Mouse (Mus musculus) kidney, postnatal 0 days (tissue): Measurements from ENCODE around the gene Isyna1. TPM values are rescaled to one million over a fixed set of nuclear protein-coding genes. Genes with fewer than 3 reads are reported as not detected.

Experiments
- ATAC-seq: fragments of 200-750 bp; cut with Nextera tagmentation; replicated peaks from 2 replicates; pipeline ENCODE4 v1.8.0; 2017; ENCODE audit warnings: low read depth, moderate number of reproducible peaks, moderate TSS enrichment, moderate library complexity; ENCODE audit not compliant: low FRiP score
- DNase-seq: peaks from one replicate; pipeline ENCODE4 v3.0.0-alpha.2; 2016; ENCODE audit warnings: low spot score
- H3K27ac ChIP-seq: fragments of 300-500 bp; sonication (generic); 2 replicates; pipeline ENCODE4 v1.5.1; 2014; ENCODE audit warnings: mild to moderate bottlenecking
- H3K27me3 ChIP-seq: fragments of 300-500 bp; sonication (generic); 2 replicates; pipeline ENCODE4 v1.6.1; 2014; ENCODE audit warnings: low read length, mixed read lengths; ENCODE audit not compliant: insufficient read depth
- H3K36me3 ChIP-seq: fragments of 300-500 bp; sonication (generic); 2 replicates; pipeline ENCODE4 v1.6.1; 2014; ENCODE audit warnings: low read length, mixed read lengths; ENCODE audit not compliant: insufficient read depth
- H3K4me1 ChIP-seq: fragments of 300-500 bp; sonication (generic); replicated peaks from 2 replicates; pipeline ENCODE4 v1.6.1; 2014; ENCODE audit warnings: antibody characterized with exemption, low read length, mixed read lengths; ENCODE audit not compliant: insufficient read depth
- H3K4me2 ChIP-seq: fragments of 300-500 bp; sonication (generic); 2 replicates; pipeline ENCODE4 v1.6.1; 2014; ENCODE audit warnings: mild to moderate bottlenecking, low read length, moderate library complexity, mixed read lengths
- H3K4me3 ChIP-seq: fragments of 300-500 bp; sonication (generic); replicated peaks from 2 replicates; pipeline ENCODE4 v1.5.1; 2014; ENCODE audit warnings: low read depth, low read length
- H3K9ac ChIP-seq: fragments of 300-500 bp; sonication (generic); 2 replicates; pipeline ENCODE4 v1.6.1; 2014; ENCODE audit warnings: low read depth, low read length
- H3K9me3 ChIP-seq: fragments of 300-500 bp; sonication (generic); replicated peaks from 2 replicates; pipeline ENCODE4 v1.6.1; 2016; ENCODE audit warnings: low read length, inconsistent platforms, mixed read lengths
- CTCF ChIP-seq: IDR thresholded peaks from 2 replicates; pipeline ENCODE4 v1.5.1; 2016; ENCODE audit warnings: antibody characterized with exemption, low read depth, mild to moderate bottlenecking, moderate library complexity
- WGBS: fragments of 180-500 bp; shearing (Covaris S2); extraction: QIAGEN DNeasy Blood & Tissue Kit; methylation state at CpG from one replicate; pipeline ENCODE4 v1.1.7; 2014; 5-methylcytosine and 5-hydroxymethylcytosine counted together
- polyA plus RNA-seq: library from polyadenylated mRNA; unstranded; fragments of >200 nt; fragmentation: Nextera tagmentation; extraction: Ambion mirVana; gene quantifications from 2 replicates; pipeline ENCODE4 v1.2.1, GENCODE M21; 2015

Isyna1 gene
- polyA plus RNA-seq, 1 experiment from 2014 or later = 166 TPM

- Histone ChIP-seq H3K36me3 (no peaks in the 10 kb centered on the region), H3K27ac (peak within 1 kb of the TSS; percentile 54; the same call in 1 of the 2 replicates), H3K4me3 (0 out of 2 replicates have a peak within 1 kb of the TSS, but pooled peaks have one; percentile 14), H3K9ac (no peak within 1 kb of the TSS), H3K4me2 (peak within 1 kb of the TSS; percentile 68), H3K27me3 (no peaks in the 10 kb centered on the region), H3K4me1 (peaks cover 29% of the 10 kb centered on the region), H3K9me3 (no peaks in the 10 kb centered on the region)
- DNase-seq (no peak), ATAC-seq (no peak)
- TF ChIP-seq CTCF = no peak
- 83% methylated on average over 6 of the region's 6 CpGs for WGBS
Observed at GRCm38 (mm10) chr8:70632346-70632892, 38.2 kb downstream of the Isyna1 start, which contains the start of gene Gdf15. Gene Gdf15 (minus strand): TSS chr8:70632456.

GRCm38 (mm10) chr8:70634066-70634465 is 39.9 kb downstream of the Isyna1 start:
- Histone ChIP-seq H3K9me3 (no peaks in the 10 kb centered on the region), H3K27me3 (no peaks in the 10 kb centered on the region), H3K4me3 (no peak overlapping the region), H3K4me1 (peaks cover 35% of the 10 kb centered on the region), H3K36me3 (no peaks in the 10 kb centered on the region), H3K4me2 (no peak overlapping the region), H3K9ac (no peak overlapping the region), H3K27ac (peak overlapping the region; percentile 72)
- DNase-seq = peak; percentile 47
- WGBS = 37% methylated on average over 6 of the region's 6 CpGs
- no peak for ATAC-seq
- TF ChIP-seq CTCF = no peak

GRCm38 (mm10) chr8:70635527-70635926 is 41.4 kb downstream of the Isyna1 start:
- Histone ChIP-seq H3K27me3 (no peaks in the 10 kb centered on the region), H3K27ac (peak overlapping the region; percentile 77; the same call in 1 of the 2 replicates), H3K4me1 (peaks cover 28% of the 10 kb centered on the region), H3K4me2 (no peak overlapping the region), H3K36me3 (no peaks in the 10 kb centered on the region), H3K9me3 (no peaks in the 10 kb centered on the region), H3K9ac (no peak overlapping the region), H3K4me3 (no peak overlapping the region)
- ATAC-seq (no peak; the same call in 1 of the 2 replicates), DNase-seq (peak; percentile 44)
- TF ChIP-seq CTCF = no peak
- WGBS = 54% methylated on average over 6 of the region's 6 CpGs

- H3K36me3 ChIP-seq = no peaks in the 10 kb centered on the region
- 41% methylated on average over 8 of the region's 8 CpGs for WGBS
- ATAC-seq (peak; percentile 68), DNase-seq (no peak)
- peak overlapping the region; percentile 62; the same call in 1 of the 2 replicates for H3K27ac ChIP-seq
- no peaks in the 10 kb centered on the region for H3K27me3 ChIP-seq
- H3K4me1 ChIP-seq = peaks cover 17% of the 10 kb centered on the region
- no peak for TF ChIP-seq CTCF
- no peaks in the 10 kb centered on the region for H3K9me3 ChIP-seq
- H3K4me3 ChIP-seq = no peak overlapping the region
- H3K9ac ChIP-seq = no peak overlapping the region
- no peak overlapping the region for H3K4me2 ChIP-seq
Observed at GRCm38 (mm10) chr8:70636838-70637237, 42.7 kb downstream of the Isyna1 start.

- no peak for TF ChIP-seq CTCF
- no peaks in the 10 kb centered on the region for H3K27me3 ChIP-seq
- DNase-seq (no peak), ATAC-seq (no peak)
- H3K9ac ChIP-seq = no peak overlapping the region
- H3K4me2 ChIP-seq = no peak overlapping the region
- H3K27ac ChIP-seq = no peak overlapping the region
- WGBS = 49% methylated on average over 9 of the region's 9 CpGs
- H3K4me1 ChIP-seq = peaks cover 17% of the 10 kb centered on the region
- no peaks in the 10 kb centered on the region for H3K36me3 ChIP-seq
- H3K4me3 ChIP-seq = no peak overlapping the region
- no peaks in the 10 kb centered on the region for H3K9me3 ChIP-seq
Observed at GRCm38 (mm10) chr8:70638752-70639151, 44.6 kb downstream of the Isyna1 start.

GRCm38 (mm10) chr8:70643019-70643418 is 48.8 kb downstream of the Isyna1 start:
- no peak for DNase-seq
- no peak for ATAC-seq
- peaks cover 29% of the 10 kb centered on the region for H3K4me1 ChIP-seq
- H3K27me3 ChIP-seq = no peaks in the 10 kb centered on the region
- no peak overlapping the region for H3K9ac ChIP-seq
- no peak overlapping the region for H3K4me2 ChIP-seq
- H3K9me3 ChIP-seq = no peaks in the 10 kb centered on the region
- WGBS = 65% methylated on average over 3 of the region's 3 CpGs
- no peak overlapping the region for H3K27ac ChIP-seq
- no peak for TF ChIP-seq CTCF
- H3K36me3 ChIP-seq = no peaks in the 10 kb centered on the region
- H3K4me3 ChIP-seq = no peak overlapping the region
